Mouse (Mus musculus) heart, postnatal 14 days (tissue): Measurements from ENCODE around the gene Bcas3. TPM values are rescaled to one million over a fixed set of nuclear protein-coding genes. Genes with fewer than 3 reads are reported as not detected.

Experiments
- DNase-seq, 2 experiments: peaks; one replicate each; pipeline ENCODE4 v3.0.0; 2021 to 2022
- intact Hi-C: fragments of 180-260 bp; cut with DNase I; formaldehyde crosslinking; loops from one replicate; pipeline ENCODE4 v1.15.1; 2025
- total RNA-seq, 2 experiments: library from RNA; stranded (reverse); gene quantifications; 2 replicates each; pipeline ENCODE4 v1.2.3; 2021

Bcas3 gene
- total RNA-seq, 2 experiments from 2014 or later, result 33.7 to 39.2 TPM

DNA sequence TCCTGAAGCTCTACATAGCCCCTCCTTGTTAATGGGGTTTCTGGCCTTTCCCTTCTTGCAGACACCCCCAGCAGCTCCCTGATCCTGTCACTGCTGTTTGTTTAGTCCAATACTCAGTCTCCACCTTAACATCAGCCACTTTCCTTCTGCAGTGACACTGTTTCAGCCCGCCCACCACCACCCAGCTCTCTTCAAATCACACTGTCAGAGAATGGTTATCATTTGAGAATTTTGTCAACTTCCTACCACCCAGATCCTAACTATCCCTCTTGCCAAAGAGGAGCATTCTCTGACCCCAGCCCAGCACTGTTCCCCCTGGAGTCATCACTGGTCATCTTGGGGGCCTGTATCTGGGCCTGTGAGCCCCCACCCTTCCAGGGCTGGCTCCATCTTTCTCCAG lies 452.8 kb downstream of the Bcas3 start:
- intact Hi-C loops, result no loop called here
- no peak for DNase-seq

DNA sequence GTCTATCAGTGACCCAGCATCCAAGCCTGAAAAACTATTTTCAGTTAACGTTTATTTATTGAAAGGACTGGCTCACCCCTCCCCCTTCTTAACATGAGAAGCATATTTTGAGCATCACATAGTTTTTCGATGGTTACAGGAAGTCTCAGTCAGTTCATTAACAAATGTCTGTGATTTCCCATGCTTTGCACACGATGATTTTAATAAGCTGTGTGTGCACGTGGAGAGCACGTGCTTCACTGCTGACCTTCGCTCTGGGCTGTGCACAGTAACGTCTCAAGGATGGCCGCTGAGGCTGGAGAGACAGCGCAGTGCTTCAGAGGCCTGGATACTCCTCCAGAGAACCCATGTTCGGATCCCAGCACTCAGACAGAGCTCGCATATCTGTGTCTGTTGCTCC lies 454.4 kb downstream of the Bcas3 start:
- DNase-seq, result no peak
- intact Hi-C loops, result no loop called here

DNA sequence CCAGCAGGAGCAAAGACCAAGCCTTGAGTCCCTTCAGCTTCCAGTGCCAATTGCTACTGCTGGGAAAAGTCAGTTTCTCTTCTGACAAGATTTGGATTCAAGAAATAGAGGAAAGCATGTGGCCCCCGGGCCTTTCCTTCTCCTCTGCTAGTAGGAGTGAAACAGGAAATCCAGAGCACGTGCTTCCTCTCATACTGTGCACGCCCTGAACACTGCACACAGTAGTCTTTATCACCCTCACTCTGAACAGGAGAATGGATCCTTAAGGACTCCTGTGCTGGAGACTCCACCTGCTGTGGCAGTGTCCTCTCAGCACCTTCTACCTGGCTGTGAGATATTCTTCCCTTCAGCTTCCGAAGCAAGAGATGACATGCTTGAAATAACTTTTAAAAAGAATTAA lies 458.3 kb downstream of the Bcas3 start:
- intact Hi-C loops, result no loop called here
- DNase-seq, result no peak

DNA sequence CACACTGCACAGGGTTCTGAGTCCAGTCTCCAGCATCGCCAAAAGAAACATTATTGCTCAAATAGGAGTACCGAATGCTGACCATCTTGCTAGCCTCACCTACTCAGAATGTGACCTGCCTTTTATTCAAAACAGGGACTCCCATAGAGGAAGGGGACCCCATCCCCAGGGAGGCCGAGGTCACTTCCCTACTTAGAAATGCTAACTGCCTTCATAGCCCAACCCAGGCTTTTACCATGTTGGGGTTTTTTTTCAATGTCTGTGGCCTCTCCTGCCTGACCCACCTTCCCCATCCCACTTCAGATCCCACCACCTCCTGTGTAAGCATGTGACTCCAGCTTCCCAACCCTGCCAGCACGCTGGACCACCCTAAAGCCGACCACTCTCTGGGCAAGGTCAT lies 458.7 kb downstream of the Bcas3 start:
- DNase-seq, result no peak
- intact Hi-C loops, result no loop called here

DNA sequence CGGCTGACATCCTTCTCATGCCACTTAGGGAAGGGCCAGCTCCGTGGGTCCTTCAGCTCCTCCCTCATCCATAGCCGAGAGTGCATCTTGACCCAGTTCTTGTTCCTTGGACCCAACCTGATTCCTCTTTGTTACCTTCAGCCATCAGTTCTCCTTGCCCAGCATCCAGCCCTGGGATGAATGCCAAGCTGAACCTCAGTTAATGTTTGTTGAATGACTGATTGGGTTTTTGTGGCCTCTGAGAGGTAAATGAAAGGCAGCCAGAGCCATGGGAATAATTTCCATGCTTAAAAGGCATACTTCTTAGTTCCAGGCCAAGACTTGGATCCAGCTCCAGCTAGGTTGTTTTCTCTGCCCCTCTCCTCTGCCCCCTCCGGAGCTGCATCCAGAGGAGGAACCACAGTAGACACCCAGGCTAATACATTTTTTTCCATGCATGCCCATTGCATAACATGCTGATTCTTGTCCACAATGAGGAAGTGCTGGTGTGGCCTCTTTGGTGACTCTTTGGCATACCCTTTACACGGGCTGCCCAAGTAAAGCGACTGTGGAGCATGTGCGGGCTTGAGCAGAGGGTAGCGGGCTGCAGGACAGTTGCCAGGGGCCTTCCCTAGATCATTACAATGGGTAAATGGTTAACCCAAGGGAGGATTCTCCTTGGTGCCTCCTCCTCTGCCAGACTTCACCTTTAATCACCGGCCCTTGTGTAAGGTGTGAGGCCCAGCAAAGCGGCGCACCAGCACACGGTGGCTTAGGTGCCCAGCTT lies 459.4 kb downstream of the Bcas3 start:
- intact Hi-C loops, result no loop called here
- no peak for DNase-seq

DNA sequence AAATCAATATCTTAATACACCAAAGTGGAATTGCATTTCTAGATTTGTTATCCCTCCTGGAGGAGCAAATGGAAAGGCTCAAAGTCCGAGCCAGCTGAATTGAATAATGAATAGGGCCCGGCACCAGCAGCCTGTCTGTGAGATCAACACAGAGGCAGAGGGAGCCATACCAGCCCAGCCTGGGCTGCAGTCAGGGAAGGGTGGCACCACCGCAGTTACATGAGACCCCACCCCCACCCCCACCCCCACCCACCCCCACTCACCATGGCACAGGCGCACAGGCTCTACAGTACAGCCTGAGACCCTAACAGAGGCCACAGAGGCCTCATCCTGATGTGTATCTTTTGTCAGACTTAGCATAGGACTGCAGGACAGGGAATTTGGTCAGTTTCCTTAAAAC lies 461.7 kb downstream of the Bcas3 start:
- intact Hi-C loops, result no loop called here
- no peak for DNase-seq

DNA sequence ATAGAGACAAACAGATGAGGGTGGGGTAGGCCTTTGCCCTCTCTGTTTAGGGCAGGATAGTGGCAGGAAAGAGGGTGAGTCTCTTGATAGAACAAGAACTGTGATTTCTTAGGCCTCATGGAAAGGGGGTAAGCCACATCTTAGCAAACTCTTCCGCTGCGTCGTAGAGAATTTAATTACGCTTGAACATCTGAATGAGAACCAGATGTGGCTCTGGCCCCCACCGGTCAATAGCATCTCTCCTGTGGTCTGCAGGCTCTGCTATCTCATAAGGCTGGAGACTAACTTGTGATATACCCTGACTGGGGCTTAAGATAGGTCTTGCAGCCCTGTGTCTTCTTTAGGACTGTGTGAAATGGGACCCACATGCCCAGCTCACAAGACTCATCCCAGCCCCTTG lies 463.5 kb downstream of the Bcas3 start:
- DNase-seq, result no peak
- intact Hi-C loops, result no loop called here

DNA sequence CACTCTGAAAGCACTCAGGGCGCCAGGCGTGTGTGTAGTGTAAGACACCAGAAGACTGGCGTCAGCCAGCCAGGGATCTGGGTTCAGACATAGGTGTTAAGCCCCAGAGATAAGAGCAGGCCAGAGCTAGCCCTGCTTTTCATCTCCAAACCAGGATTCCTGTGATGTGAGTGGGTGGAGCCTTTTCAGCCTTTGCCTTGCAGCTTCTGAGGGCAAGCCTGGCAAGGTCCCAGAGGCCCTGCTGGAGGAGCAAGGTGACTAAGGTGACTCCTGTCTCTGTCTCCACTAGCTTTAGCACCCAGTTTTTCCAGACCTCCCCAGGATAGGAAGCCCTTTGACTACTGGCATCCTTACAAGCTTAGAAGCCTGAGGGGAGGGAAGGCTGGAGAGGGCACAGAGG lies 465.4 kb downstream of the Bcas3 start:
- intact Hi-C loops, result no loop called here
- no peak for DNase-seq

DNA sequence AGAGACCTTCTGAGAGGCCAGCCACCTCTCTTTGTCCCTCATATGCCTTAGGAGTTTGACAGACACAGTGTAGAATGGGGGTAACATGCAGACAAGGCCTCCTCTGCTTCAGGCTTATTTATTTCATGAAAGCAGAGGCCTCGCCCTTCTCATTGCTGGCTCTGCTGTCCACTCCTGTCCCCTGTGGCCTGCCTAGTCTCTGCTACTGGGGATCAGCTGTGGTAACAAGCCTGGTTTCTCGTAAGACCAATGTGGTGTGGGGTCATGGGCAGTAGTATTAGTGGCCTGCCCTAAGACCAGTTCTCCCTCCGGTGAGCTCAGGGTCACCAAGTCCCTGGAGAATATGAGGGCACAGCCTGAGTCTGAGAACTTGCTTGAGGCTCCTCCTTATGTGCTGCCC lies 468.0 kb downstream of the Bcas3 start:
- no peak for DNase-seq
- intact Hi-C loops, result loop anchor here (5.0 kb wide), 3 partner anchors 104 to 354 kb away; no protein-coding TSS in a partner anchor

DNA sequence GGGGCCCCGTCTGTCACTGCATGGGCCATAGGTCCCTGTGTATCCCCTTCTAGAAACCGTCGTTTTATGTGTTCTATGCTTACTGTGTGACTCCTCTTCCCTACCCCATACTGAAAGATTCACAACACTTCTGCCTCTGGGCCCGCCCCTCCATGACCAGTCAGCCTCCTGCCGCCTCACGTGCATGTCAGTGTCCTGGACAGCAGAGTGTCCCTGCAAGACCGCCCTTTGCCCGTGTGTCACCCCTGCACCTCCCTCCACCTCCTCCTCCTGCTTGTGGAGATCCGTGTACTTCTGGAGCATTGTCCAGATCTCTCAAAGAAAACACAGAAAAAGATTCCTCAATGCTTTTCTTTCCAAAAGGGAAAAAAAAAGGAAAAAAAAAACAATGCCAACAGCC lies 468.7 kb downstream of the Bcas3 start:
- intact Hi-C loops, result loop anchor here (2.0 to 5.0 kb wide), 4 partner anchors 104 to 354 kb away; no protein-coding TSS in a partner anchor
- no peak for DNase-seq

DNA sequence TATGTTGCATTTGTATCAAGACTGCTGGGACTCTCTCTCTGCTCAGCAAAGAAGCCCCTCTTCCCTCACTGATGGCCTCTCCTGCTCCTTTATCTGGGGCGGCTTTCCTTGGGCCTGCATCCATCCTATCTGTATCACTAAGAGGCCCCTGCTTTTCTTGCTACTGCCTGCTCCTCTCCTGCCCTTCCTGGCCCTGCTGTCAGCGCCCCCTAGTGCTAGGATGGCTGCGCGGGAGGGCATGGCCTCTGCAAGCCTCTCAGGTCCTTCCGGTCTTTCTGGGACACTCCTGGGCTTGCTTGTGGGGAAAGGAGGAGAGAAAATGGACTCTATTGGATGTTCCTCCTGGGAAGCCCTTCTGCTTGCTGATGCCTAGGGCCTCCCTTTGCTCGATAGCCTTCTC lies 470.2 kb downstream of the Bcas3 start:
- peak; percentile 90 to 96 for DNase-seq

DNA sequence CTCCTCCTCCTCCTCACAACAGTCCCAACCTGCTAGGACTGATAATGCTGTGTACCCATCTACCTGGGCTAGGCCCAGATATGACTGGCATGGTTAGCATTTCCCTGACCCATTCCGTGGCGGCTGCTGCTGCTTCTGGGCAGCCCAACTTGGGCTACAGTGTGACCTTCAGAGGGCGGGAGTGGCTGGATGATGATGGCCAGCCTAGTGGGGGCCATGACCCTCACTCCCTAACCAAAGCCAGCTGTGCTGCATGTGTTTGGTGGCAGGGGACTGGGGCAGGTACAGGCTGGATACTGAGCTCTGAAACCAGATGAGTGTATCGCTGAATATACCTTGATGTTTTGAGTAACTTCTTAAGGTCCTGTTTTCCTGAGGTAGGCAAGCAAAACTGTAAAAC lies 470.8 kb downstream of the Bcas3 start:
- intact Hi-C loops, result loop anchor here (2.0 to 5.0 kb wide), 4 partner anchors 106 to 356 kb away; no protein-coding TSS in a partner anchor
- DNase-seq, result no peak

More for the DNA sequence above, 470.2 kb downstream of the Bcas3 start:
- intact Hi-C loops, result loop anchor here (2.0 to 5.0 kb wide), 4 partner anchors 106 to 356 kb away; no protein-coding TSS in a partner anchor

DNA sequence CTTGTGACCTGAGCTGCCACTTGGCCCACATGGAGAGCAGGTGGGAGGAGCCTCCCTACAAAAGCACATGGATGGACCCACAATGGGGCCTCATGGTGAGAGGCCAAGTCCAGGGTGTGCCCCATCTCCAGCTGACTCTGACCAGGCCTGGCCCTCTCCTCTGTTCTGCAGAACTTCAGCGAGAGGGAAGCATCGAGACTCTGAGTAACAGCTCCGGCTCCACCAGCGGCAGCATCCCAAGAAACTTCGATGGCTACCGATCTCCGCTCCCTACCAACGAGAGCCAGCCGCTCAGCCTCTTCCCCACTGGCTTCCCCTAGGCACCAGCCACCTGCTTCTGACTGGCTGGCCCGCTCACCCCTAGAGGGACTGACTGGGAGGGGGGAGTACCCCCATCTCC lies 472.1 kb downstream of the Bcas3 start:
- DNase-seq, result no peak
- intact Hi-C loops, result loop anchor here (5.0 kb wide), 2 partner anchors 63 to 208 kb away; no protein-coding TSS in a partner anchor

DNA sequence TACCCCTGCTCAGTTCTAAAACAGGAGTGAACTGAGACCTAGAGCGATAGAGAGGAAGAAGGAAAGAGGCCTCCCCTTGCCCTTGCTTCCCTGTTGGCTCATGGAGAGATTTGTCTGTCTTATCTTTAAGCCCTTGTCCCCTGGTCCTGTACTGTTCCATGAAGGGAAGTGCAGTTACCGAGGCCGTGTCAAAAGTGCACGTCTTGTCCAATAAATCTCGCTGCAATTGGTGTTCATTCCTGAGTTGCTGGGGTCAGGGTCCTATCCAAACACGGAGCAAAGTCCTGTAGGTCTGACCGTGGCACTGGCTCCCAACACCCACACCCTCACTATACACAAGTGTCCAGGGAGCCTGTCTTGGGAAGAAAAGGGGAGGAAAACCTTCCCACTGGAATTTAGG lies 472.9 kb downstream of the Bcas3 start:
- no peak for DNase-seq
- intact Hi-C loops, result loop anchor here (5.0 kb wide), 2 partner anchors 64 to 209 kb away; no protein-coding TSS in a partner anchor

DNA sequence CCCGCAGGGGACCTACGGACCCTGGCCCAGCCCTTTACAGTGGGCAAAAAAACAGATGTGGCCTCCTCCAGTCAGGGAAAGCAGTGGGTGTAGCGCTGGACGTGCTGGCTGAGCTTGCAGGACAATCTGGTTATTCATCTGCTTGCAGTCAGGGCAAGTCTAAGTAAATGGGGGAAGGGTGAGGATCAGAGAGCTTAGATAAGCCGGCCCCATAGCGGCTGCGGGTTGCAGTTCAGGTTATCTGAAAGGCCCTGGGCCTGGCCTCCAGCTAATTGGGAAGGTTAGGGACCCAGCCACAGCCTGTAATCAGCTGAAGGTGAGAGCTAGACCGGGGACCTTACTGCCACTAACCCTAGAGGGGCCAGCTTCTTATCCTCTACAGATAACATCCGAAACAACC lies 474.4 kb downstream of the Bcas3 start:
- intact Hi-C loops, result loop anchor here (5.0 kb wide), 2 partner anchors 65 to 210 kb away; no protein-coding TSS in a partner anchor
- no peak for DNase-seq

DNA sequence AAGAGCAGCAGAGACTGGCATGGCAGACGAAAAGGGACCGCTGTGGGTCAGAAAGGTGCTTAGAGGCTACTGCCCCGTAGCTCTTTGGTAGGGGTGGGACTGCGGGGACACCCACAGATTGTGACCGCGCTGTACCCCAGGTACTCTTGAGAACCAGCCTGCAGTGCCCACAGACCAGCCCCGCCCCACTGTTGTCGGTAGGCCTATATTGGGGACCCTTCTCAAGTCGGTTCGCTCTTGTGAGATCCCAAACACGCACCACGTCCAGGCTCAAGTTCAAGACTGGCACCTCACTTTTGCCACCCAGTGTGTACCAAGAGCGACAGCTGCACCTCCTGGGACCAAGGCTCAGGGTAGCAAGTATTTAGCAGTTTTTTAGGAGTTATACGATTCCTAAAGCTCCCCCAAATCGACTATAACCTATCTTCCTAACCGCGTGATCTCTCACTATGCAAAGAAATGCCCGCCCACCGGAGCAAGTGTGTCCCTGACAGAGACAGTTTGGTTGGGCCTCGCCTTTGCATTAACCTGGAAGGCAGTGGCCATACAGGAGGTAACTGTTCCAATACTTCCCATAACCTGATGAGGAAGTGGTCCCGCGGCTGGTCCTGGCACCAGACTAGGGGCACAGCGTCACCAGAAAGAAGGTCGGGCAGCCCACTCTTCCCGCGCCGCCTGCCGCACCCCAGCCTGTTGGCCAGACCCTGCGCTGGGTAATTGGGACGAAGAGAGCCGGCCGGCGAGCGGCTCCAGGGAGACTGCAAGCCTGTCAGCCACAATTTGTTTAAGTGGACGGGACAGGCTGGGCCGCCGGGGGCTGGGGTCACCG lies 475.9 kb downstream of the Bcas3 start:
- intact Hi-C loops, result loop anchor here (5.0 kb wide), 2 partner anchors 67 to 212 kb away; no protein-coding TSS in a partner anchor
- DNase-seq, result no peak

DNA sequence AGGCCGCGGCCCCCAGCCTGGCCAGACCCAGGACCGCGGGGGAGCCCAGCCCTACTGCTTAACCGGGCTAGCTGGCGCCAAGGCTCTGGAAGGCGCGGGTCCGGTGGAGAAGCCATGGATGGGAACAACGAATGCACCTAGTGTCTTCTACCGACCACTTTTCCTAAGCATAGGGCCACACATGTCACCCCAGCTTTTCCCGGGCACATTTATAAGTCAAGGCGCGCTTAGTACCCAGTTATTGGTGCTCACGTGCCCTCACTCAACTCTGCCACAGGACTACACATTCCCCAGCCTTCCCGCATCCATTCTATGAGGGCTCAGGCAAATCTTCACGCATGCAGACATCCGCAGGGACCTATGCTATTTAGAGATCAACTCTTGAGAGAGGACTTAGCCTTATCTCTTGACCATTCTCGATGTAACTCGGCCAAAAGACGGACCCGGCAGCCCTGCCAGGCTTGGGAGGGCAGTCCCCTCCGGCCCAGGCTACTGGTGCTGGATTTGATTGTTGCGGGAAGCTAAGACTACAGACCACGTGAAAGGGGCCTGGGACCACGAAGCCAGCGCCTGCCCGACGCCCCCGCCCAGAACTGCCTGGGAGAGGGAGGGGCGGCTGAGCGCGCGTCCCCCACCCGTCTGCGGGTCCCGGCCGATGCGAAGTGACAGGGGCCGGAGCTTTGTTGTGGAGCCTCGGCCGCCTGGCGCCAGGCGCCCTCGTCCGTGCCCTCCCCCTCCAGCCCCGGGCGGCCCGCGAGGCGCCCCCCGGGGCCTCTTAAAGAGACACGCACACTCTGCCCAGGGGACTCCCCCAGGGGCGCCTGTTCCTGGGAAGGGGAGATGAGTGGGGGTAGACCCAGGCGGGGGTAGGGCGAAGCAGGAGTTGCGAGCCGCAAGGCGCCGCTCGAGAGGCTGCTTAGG lies 476.8 kb downstream of the Bcas3 start:
- DNase-seq, result no peak
- intact Hi-C loops, result loop anchor here (5.0 kb wide), 2 partner anchors 67 to 212 kb away; no protein-coding TSS in a partner anchor

DNA sequence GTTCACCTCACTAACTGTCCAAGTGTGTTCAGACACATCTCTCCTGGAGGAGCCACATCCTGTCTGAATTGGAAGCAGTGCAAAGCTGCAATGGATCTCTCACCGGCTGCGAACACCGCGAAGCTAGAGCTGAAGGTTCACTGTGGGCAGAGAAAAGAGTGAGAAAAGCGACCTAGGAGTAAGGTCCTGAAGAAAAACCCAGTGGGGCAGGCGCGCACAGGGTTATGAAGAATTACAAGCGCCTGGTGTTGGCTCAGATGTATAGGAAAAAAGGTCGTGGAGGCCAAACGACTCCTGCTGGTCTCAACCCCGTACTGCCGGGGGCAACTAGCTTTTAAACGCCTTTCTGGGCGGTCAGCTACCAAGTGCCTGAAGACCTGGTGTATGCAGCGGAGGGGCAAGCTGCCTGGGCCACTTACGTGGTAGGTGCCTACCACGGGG lies 478.0 kb downstream of the Bcas3 start:
- DNase-seq, result no peak
- intact Hi-C loops, result no loop called here

DNA sequence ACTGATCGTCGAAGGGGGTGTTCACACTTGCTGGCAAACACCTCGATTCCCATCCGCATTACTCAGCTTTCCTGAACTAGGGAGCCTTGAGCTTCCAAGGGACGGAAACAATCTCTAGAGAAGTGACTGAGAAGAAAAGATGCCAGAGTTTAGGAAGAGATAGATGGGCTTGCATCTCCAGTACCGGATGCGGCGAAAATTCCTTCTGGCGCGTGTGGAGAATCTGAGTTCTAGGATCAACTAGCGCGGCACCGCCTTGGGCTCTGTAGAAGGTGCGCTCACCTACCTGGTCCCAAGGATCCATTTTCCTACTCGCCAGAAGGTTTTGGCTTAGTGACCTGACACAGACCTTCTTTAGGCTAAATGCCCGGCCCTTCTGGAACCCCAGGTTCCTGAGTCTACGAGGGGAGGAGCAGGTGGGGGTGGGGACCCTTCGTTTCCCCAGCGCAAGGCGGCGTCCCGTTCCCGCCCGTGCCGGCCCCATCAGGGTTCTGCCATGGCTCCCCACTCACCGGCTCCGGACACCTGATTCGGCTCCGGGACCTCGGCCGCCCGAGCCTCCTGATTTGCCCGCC lies 478.8 kb downstream of the Bcas3 start:
- intact Hi-C loops, result no loop called here
- DNase-seq, result no peak
